Mouse (Mus musculus): ENCODE measurements at regions not wholly inside any gene's neighbourhood (a gene's known extent, or its start where the extent isn't known, plus 50 kb on each side); places are given as distances from the start of the nearest gene placed in this dataset.

DNA sequence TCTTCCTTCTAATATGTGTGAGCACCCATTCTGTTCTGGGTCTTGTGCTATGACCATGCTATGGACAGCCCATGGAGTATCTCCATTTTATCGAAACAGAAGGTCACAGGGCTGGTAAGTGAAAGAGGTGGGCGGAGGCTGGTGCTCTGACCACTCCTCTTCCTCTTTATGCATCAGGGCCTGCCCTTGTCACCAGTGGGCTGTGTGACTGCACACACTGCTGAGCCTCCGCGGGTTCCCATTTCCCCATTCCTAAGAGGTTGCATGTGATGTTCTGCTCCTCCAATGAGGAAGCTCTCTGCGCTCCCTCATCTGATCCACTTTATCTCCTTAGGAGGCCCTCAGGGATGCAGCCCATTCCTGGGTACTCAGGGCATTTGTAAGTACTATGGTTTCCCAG is 65.0 kb upstream of the Slc44a3 start:
- H3K4me1 ChIP-seq (ENCODE audit: control insufficient read depth, insufficient read depth, insufficient read length, low read length): peaks cover 1% of the 10 kb centered on the region
- H3K4me3 ChIP-seq (ENCODE audit: low read depth, low read length): no peak overlapping the region
- WGBS: 70% methylated on average over 5 of the region's 5 CpGs
- H3K27ac ChIP-seq (ENCODE audit: insufficient read depth, low read depth, low read length): no peak overlapping the region
- TF ChIP-seq POLR2A (IDR thresholded peaks at IDR 0.05; ENCODE audit: low read depth, low read length): no peak
- no peak for TF ChIP-seq CTCF (IDR thresholded peaks at IDR 0.05; ENCODE audit: extremely low read depth, insufficient read length, insufficient replicate concordance, low read depth, low read length)
- H3K36me3 ChIP-seq (ENCODE audit: control insufficient read depth, insufficient read depth, low read length): no peaks in the 10 kb centered on the region
- no peaks in the 10 kb centered on the region for H3K27me3 ChIP-seq (ENCODE audit: control insufficient read depth, insufficient read depth, low read length)

DNA sequence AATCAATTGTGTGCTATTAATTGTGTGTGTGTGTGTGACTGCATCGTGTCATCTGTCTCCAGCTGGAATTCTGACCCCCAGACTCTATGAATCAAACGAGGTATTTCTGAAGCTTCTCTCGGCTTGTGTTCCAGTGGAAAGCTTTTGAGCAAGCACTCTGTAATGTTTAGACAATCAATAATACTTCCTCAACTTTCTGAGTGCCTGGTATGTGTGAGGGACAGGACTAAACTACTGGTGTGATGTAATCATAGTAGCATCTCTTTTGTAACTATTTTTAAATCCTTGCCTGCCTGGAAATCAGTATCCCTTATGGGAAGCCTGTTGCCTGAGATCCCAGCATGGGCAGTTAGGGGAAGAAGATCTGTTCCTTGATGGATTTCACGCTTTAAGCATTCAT is 62.4 kb upstream of the Slc44a3 start:
- Histone ChIP-seq H3K36me3 (ENCODE audit: control insufficient read depth, insufficient read depth, low read length) (no peaks in the 10 kb centered on the region), H3K4me3 (ENCODE audit: low read depth, low read length) (no peak overlapping the region), H3K4me1 (ENCODE audit: control insufficient read depth, insufficient read depth, insufficient read length, low read length) (no peaks in the 10 kb centered on the region), H3K27ac (ENCODE audit: insufficient read depth, low read depth, low read length) (0 out of 2 replicates have a peak overlapping the region, but pooled peaks have one; percentile 16), H3K27me3 (ENCODE audit: control insufficient read depth, insufficient read depth, low read length) (no peaks in the 10 kb centered on the region)
- 54% methylated on average over 4 of the region's 4 CpGs for WGBS
- TF ChIP-seq CTCF (IDR thresholded peaks at IDR 0.05; ENCODE audit: extremely low read depth, insufficient read length, insufficient replicate concordance, low read depth, low read length): no peak
- no peak for TF ChIP-seq POLR2A (IDR thresholded peaks at IDR 0.05; ENCODE audit: low read depth, low read length)

- 58% methylated on average over 8 of the region's 8 CpGs for WGBS
- H3K27me3 ChIP-seq (ENCODE audit: control insufficient read depth, insufficient read depth, low read length): no peaks in the 10 kb centered on the region
- no peak overlapping the region for H3K27ac ChIP-seq (ENCODE audit: insufficient read depth, low read depth, low read length)
- no peaks in the 10 kb centered on the region for H3K4me1 ChIP-seq (ENCODE audit: control insufficient read depth, insufficient read depth, insufficient read length, low read length)
- no peak for TF ChIP-seq POLR2A (IDR thresholded peaks at IDR 0.05; ENCODE audit: low read depth, low read length)
- TF ChIP-seq CTCF (IDR thresholded peaks at IDR 0.05; ENCODE audit: extremely low read depth, insufficient read length, insufficient replicate concordance, low read depth, low read length): no peak
- no peak overlapping the region for H3K4me3 ChIP-seq (ENCODE audit: low read depth, low read length)
- H3K36me3 ChIP-seq (ENCODE audit: control insufficient read depth, insufficient read depth, low read length): no peaks in the 10 kb centered on the region
Observed at GRCm38 (mm10) chr3:121593598-121594117, 61.5 kb upstream of the Slc44a3 start.

- H3K4me1 ChIP-seq (ENCODE audit: control insufficient read depth, insufficient read depth, insufficient read length, low read length): no peaks in the 10 kb centered on the region
- H3K27me3 ChIP-seq (ENCODE audit: control insufficient read depth, insufficient read depth, low read length): no peaks in the 10 kb centered on the region
- no peak overlapping the region for H3K4me3 ChIP-seq (ENCODE audit: low read depth, low read length)
- no peak overlapping the region for H3K27ac ChIP-seq (ENCODE audit: insufficient read depth, low read depth, low read length)
- WGBS: 41% methylated on average over 4 of the region's 4 CpGs
- TF ChIP-seq CTCF (IDR thresholded peaks at IDR 0.05; ENCODE audit: extremely low read depth, insufficient read length, insufficient replicate concordance, low read depth, low read length): no peak
- no peak for TF ChIP-seq POLR2A (IDR thresholded peaks at IDR 0.05; ENCODE audit: low read depth, low read length)
- H3K36me3 ChIP-seq (ENCODE audit: control insufficient read depth, insufficient read depth, low read length): no peaks in the 10 kb centered on the region
Observed at GRCm38 (mm10) chr3:121593143-121593542, 60.9 kb upstream of the Slc44a3 start.

DNA sequence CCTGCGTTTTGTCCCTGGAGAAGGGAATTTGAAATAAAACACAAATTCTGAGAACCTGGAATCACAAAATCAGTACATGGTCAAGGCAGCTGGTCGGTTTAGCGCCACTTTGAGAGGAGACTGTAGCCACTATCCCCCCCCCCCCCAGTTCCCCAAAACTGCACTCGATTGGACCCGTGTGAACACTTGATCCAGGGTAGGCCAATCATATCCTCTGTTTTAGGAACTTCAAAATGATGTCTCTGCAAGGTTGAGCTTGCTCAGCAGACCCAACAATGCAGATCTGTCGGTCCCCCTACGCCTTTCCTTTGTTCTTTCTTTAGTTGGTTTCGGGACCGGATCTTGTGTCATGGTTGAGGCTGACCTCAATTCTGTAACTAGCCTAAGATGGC is 57.3 kb upstream of the Slc44a3 start:
- 85% methylated on average over 9 of the region's 9 CpGs for WGBS
- TF ChIP-seq CTCF (IDR thresholded peaks at IDR 0.05; ENCODE audit: extremely low read depth, insufficient read length, insufficient replicate concordance, low read depth, low read length) (no peak), POLR2A (IDR thresholded peaks at IDR 0.05; ENCODE audit: low read depth, low read length) (no peak)
- peak overlapping the region; percentile 29; the same call in 1 of the 2 replicates for H3K27ac ChIP-seq (ENCODE audit: insufficient read depth, low read depth, low read length)

GRCm38 (mm10) chr3:121588737-121589493 is 56.7 kb upstream of the Slc44a3 start:
- Histone ChIP-seq H3K36me3 (ENCODE audit: control insufficient read depth, insufficient read depth, low read length) (no peaks in the 10 kb centered on the region), H3K27me3 (ENCODE audit: control insufficient read depth, insufficient read depth, low read length) (no peaks in the 10 kb centered on the region), H3K27ac (ENCODE audit: insufficient read depth, low read depth, low read length) (peak overlapping the region; percentile 29; the same call in 1 of the 2 replicates), H3K4me3 (ENCODE audit: low read depth, low read length) (no peak overlapping the region), H3K4me1 (ENCODE audit: control insufficient read depth, insufficient read depth, insufficient read length, low read length) (no peaks in the 10 kb centered on the region)
- no peak for TF ChIP-seq CTCF (IDR thresholded peaks at IDR 0.05; ENCODE audit: extremely low read depth, insufficient read length, insufficient replicate concordance, low read depth, low read length)
- TF ChIP-seq POLR2A (IDR thresholded peaks at IDR 0.05; ENCODE audit: low read depth, low read length): no peak
- WGBS: 69% methylated on average over 14 of the region's 14 CpGs

More for the DNA sequence above, 57.3 kb upstream of the Slc44a3 start:
- Histone ChIP-seq H3K4me1 (ENCODE audit: control insufficient read depth, insufficient read depth, insufficient read length, low read length) (no peaks in the 10 kb centered on the region), H3K4me3 (ENCODE audit: low read depth, low read length) (no peak overlapping the region), H3K36me3 (ENCODE audit: control insufficient read depth, insufficient read depth, low read length) (no peaks in the 10 kb centered on the region), H3K27me3 (ENCODE audit: control insufficient read depth, insufficient read depth, low read length) (no peaks in the 10 kb centered on the region)

DNA sequence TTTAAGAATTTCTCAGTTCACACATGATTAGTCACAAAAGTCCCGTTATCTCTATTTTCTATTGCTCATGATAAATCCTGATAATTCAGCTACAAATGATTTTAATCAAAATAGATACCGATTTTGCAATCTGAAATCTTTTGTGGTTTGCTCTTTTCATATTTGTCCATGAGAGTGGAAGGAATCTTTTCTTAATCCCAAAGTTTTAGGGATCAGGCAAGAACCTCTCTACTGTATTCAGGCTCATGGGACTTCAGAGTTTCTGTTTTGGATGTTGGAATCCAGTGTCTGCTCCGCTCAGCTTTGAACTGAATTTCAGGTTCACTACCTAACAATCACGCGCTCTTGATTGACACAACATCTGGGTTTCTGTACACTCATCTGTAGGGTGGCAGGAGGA is 53.1 kb upstream of the Slc44a3 start:
- no peaks in the 10 kb centered on the region for H3K36me3 ChIP-seq (ENCODE audit: control insufficient read depth, insufficient read depth, low read length)
- WGBS: 82% methylated on average over 5 of the region's 5 CpGs
- TF ChIP-seq CTCF (IDR thresholded peaks at IDR 0.05; ENCODE audit: extremely low read depth, insufficient read length, insufficient replicate concordance, low read depth, low read length): no peak
- TF ChIP-seq POLR2A (IDR thresholded peaks at IDR 0.05; ENCODE audit: low read depth, low read length): no peak
- H3K4me3 ChIP-seq (ENCODE audit: low read depth, low read length): no peak overlapping the region
- H3K4me1 ChIP-seq (ENCODE audit: control insufficient read depth, insufficient read depth, insufficient read length, low read length): no peaks in the 10 kb centered on the region
- no peaks in the 10 kb centered on the region for H3K27me3 ChIP-seq (ENCODE audit: control insufficient read depth, insufficient read depth, low read length)
- no peak overlapping the region; the same call in 1 of the 2 replicates for H3K27ac ChIP-seq (ENCODE audit: insufficient read depth, low read depth, low read length)
